Mouse (Mus musculus): ENCODE measurements around the gene Tmem179b. TPM values are rescaled to one million over a fixed set of nuclear protein-coding genes. Genes with fewer than 3 reads are reported as not detected.
"Not testable (repeated sequence)": the region's sequence is repeated elsewhere in the genome, so short reads cannot be mapped to it uniquely, and the experiment has no call there.

Tmem179b gene
- polyA plus RNA-seq, 1 experiment from 2014 or later, result 67.7 TPM

DNA sequence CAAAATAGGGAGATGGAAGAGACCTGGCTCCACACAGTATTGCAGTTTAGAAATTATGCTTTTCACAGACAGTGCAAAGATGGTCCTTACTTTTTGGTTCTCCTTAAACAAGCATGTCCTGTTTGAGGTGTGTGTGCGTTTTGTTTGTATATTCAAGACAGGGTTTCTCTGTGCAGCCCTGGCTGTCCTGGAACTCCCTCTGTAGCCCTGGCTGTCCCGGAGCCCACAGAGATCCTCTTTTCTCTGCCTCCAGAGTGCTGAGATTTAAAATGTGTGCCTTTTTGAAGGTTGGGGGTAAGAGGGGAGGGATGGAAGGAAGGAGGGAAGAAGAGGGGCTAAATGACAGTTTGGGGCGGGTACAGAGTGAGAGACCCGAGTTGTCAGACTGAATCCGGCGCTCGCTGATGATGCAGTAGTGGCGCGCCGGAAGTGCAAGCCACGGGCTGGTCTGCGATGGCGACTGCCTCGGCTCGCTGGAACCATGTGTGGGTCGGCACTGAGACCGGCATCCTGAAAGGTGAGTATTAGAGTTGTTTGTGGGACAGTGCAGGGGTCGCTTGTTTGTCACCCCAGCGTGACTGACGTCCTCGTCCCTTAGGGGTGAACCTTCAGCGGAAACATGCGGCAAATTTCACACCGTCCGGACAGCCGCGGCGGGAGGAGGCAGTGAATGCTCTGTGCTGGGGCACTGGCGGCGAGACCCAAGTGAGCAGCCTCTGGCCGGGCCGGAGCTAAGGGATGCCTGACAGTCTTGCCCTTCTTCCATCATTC lies 38.7 kb downstream of the Tmem179b start, which contains the start of gene Wdr74:
Gene Wdr74 (plus strand): TSS at position 439 of the 771 bp plus-strand sequence.
- TF ChIP-seq CTCF (IDR thresholded peaks at IDR 0.05; ENCODE audit: low read depth), result no peak
- Histone ChIP-seq H3K9me3 (ENCODE audit: low read depth, low read length) (no peaks in the 10 kb centered on the region), H3K36me3 (ENCODE audit: insufficient read depth) (peaks cover 31% of the 10 kb centered on the region), H3K27ac (ENCODE audit: low read depth) (peak within 1 kb of the TSS; percentile 39), H3K27me3 (ENCODE audit: insufficient read depth, low read length) (no peaks in the 10 kb centered on the region), H3K4me2 (peak within 1 kb of the TSS; percentile 61), H3K9ac (peak within 1 kb of the TSS; percentile 78), H3K4me1 (ENCODE audit: insufficient read depth) (no peaks in the 10 kb centered on the region), H3K4me3 (ENCODE audit: low read depth, low read length) (peak within 1 kb of the TSS; percentile 77)
- ATAC-seq (ENCODE audit: insufficient read depth) (peak; percentile 95), DNase-seq (peak; percentile 98)
- WGBS, result under 1% methylated on average over 32 of the region's 32 CpGs

DNA sequence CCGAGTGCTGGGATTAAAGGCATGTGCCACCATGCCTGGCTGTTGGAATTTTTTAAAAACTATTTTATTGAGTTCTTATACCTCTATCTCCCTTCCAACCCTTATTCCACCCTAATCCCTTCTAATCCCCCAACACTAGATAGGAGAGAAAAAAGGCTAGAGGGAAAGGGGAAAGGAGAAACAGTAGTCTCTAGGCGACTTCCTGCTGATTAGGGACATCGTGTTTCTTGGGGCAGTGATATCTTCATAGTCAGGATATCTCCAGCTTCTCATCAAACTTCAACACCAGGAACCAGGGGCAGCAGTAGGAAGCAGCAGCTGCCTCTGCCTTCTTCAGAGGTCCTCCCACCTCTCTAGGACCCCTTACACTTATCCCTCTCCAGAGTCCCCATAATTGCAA lies 39.9 kb downstream of the Tmem179b start:
- Histone ChIP-seq H3K4me3 (ENCODE audit: low read depth, low read length) (no peak overlapping the region), H3K4me1 (ENCODE audit: insufficient read depth) (no peaks in the 10 kb centered on the region), H3K36me3 (ENCODE audit: insufficient read depth) (peaks cover 19% of the 10 kb centered on the region), H3K4me2 (no peak overlapping the region), H3K27me3 (ENCODE audit: insufficient read depth, low read length) (no peaks in the 10 kb centered on the region), H3K27ac (ENCODE audit: low read depth) (no peak overlapping the region), H3K9me3 (ENCODE audit: low read depth, low read length) (no peaks in the 10 kb centered on the region), H3K9ac (no peak overlapping the region)
- ATAC-seq (ENCODE audit: insufficient read depth) (no peak), DNase-seq (no peak)
- 54% methylated on average over 3 of the region's 3 CpGs for WGBS
- TF ChIP-seq CTCF (IDR thresholded peaks at IDR 0.05; ENCODE audit: low read depth), result no peak

DNA sequence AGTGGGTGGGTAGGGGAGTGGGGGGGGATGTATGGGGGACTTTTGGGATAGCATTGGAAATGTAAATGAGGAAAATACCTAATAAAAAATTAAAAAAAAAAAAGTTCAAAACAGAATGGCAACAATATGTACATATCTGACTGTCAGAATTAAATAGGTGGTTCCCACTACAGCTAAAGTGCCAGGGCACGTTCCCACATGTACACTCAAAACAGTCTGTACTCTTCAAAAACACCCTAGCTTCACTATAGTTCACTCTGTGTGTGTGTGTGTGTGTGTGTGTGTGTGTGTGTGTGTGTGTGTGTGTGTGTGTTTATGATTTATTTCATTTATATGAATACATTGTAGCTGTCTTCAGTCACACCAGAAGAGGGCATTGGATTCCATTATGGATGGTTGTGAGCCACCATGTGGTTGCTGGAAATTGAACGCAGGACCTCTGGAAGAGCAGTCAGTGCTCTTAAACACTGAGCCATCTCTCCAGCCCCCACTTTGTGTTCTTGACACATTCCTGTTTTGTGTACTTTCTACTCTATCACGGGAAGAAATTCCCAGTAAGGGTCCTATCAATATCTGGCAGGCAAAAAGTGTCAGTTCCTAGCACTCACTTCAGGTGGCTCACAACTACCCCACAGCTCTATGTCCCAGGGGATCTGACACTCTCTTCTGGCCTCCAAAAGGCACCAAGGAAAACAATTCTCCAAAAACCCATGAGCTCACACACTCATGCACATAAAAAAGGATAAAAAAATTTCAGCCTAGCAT lies 45.8 kb downstream of the Tmem179b start:
- not testable (repeated sequence) for H3K4me2 ChIP-seq; DNase-seq; H3K9ac ChIP-seq; H3K4me3 ChIP-seq (ENCODE audit: low read depth, low read length); H3K4me1 ChIP-seq (ENCODE audit: insufficient read depth); ATAC-seq (ENCODE audit: insufficient read depth); H3K27ac ChIP-seq (ENCODE audit: low read depth); H3K9me3 ChIP-seq (ENCODE audit: low read depth, low read length); H3K27me3 ChIP-seq (ENCODE audit: insufficient read depth, low read length)
- 28% methylated on average over 3 of the region's 3 CpGs for WGBS
- peaks cover 32% of the 10 kb centered on the region for H3K36me3 ChIP-seq (ENCODE audit: insufficient read depth)

DNA sequence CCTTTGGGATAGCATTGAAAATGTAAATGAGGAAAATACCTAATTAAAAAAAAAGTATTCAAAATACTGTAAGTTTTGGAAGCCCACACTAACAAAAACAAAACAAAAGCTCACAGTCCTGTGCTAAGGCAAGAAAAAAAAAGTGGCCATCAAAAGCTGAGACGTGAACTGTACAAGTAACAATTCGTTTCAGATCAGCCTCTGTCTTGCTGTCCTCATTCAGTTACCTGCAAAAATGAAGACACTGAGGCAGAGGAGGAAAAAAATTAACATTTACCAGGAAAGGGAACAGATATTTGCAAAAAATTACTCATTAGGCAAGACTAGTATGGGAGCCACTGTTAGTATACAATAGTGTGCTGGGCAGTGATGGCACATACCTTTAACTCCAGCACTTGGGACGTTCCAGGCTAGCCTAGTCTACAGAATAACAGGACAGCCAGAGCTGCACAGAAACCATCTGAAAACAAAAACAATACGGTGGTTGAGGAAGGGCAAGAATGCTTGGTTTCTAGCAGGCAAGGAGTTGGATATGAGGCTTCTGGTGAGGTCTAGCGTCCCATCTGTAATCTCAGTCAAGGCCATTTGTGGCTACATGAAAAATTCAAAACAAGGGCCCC lies 46.7 kb downstream of the Tmem179b start:
- DNase-seq (peak; percentile 30), ATAC-seq (ENCODE audit: insufficient read depth) (no peak)
- H3K36me3 ChIP-seq (ENCODE audit: insufficient read depth), result peaks cover 32% of the 10 kb centered on the region
- no peaks in the 10 kb centered on the region for H3K9me3 ChIP-seq (ENCODE audit: low read depth, low read length)
- 0 out of 2 replicates have a peak, but pooled peaks cover 6% of the 10 kb centered on the region for H3K4me1 ChIP-seq (ENCODE audit: insufficient read depth)
- 13% methylated on average over 5 of the region's 5 CpGs for WGBS
- no peaks in the 10 kb centered on the region for H3K27me3 ChIP-seq (ENCODE audit: insufficient read depth, low read length)
- H3K4me3 ChIP-seq (ENCODE audit: low read depth, low read length), result no peak overlapping the region
- no peak overlapping the region for H3K27ac ChIP-seq (ENCODE audit: low read depth)
- TF ChIP-seq CTCF (IDR thresholded peaks at IDR 0.05; ENCODE audit: low read depth), result no peak
- H3K4me2 ChIP-seq, result no peak overlapping the region
- H3K9ac ChIP-seq, result no peak overlapping the region

DNA sequence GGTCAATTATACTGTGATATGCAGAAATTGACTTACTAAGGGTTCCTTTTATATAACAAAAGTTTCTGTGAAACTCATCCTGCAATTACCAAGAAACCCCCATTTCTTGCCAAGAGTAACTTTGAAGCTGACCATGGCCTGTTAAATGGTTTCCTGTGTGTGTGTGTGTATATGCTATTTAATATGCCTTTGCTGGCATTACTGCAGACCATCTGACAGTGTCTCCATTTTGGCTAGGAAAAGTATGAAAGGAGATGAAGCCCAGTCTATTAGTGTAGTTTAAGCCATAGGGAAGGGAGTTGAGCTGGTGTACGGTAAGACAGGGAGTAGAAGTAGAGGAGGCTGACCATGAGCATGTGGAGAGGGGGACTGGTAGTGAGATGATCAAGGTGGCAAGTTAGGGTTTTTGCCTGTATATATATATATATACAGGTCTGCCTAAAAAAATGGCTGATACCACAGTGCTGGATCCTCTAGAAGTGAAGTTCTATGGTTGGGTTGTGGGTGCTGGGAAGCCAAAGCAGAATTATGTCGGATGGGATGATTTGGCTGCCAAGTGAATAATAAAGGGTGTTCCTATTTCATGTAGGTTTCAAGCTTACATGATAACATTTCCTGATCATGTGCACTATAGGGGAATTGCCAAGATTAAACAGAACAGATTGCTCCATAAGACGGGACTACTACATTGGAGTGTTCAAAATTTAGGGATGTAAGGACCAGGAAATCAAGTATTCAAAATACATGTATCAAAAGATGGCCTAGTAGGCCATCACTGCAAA lies 47.5 kb downstream of the Tmem179b start:
- peaks cover 32% of the 10 kb centered on the region for H3K36me3 ChIP-seq (ENCODE audit: insufficient read depth)
- no peaks in the 10 kb centered on the region for H3K9me3 ChIP-seq (ENCODE audit: low read depth, low read length)
- no peak overlapping the region for H3K27ac ChIP-seq (ENCODE audit: low read depth)
- H3K4me2 ChIP-seq, result peak overlapping the region; percentile 97; the same call in 1 of the 2 replicates
- WGBS, result 18% methylated on average over 3 of the region's 3 CpGs
- TF ChIP-seq CTCF (IDR thresholded peaks at IDR 0.05; ENCODE audit: low read depth), result no peak
- H3K9ac ChIP-seq, result no peak overlapping the region
- H3K4me1 ChIP-seq (ENCODE audit: insufficient read depth), result peaks cover 11% of the 10 kb centered on the region; the same call in 1 of the 2 replicates
- no peaks in the 10 kb centered on the region for H3K27me3 ChIP-seq (ENCODE audit: insufficient read depth, low read length)
- ATAC-seq (ENCODE audit: insufficient read depth), result no peak
- DNase-seq, result no peak
- peak overlapping the region; percentile 74 for H3K4me3 ChIP-seq (ENCODE audit: low read depth, low read length)

DNA sequence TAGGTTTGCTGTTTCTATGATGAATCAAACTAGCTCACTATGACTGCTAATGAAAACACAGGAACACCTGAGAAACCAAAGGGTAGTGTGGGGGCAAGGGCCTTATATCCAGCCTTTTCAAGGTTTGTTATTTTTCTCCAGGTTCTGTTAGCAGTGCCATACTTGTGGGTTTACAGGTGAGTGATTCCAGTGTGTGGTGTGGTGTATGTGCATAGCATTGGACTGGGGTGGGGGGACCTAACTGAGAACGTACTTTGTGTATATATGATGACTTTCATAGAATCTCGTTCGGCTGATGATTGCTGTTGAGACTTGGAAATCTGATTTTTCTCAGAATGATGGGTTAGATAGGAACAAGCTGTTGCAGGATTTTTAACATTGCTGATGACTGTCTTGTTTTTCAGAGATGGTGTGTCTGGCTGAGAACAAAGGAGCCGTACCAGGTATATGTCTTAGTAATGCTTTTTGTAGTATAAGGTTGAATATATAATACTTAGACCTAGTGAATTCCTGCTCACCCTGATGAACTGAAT lies 49.1 kb downstream of the Tmem179b start:
- DNase-seq (no peak), ATAC-seq (ENCODE audit: insufficient read depth) (no peak)
- H3K9ac ChIP-seq, result peak overlapping the region; percentile 98
- no peaks in the 10 kb centered on the region for H3K27me3 ChIP-seq (ENCODE audit: insufficient read depth, low read length)
- H3K4me1 ChIP-seq (ENCODE audit: insufficient read depth), result peaks cover 12% of the 10 kb centered on the region; the same call in 1 of the 2 replicates
- peaks cover 32% of the 10 kb centered on the region for H3K36me3 ChIP-seq (ENCODE audit: insufficient read depth)
- H3K9me3 ChIP-seq (ENCODE audit: low read depth, low read length), result no peaks in the 10 kb centered on the region
- WGBS, result 38% methylated on average over 4 of the region's 4 CpGs
- peak overlapping the region; percentile 74 for H3K4me3 ChIP-seq (ENCODE audit: low read depth, low read length)
- no peak for TF ChIP-seq CTCF (IDR thresholded peaks at IDR 0.05; ENCODE audit: low read depth)
- peak overlapping the region; percentile 97 for H3K4me2 ChIP-seq
- H3K27ac ChIP-seq (ENCODE audit: low read depth), result peak overlapping the region; percentile 97; the same call in 1 of the 2 replicates
